Mouse (Mus musculus): ENCODE results near the gene Tekt5. TPM values are rescaled to one million over a fixed set of nuclear protein-coding genes. Genes with fewer than 3 reads are reported as not detected.

Tekt5 gene
- total and polyA plus RNA-seq, 2 experiments from 2014 or later = 0.45 TPM; not detected in 1

DNA sequence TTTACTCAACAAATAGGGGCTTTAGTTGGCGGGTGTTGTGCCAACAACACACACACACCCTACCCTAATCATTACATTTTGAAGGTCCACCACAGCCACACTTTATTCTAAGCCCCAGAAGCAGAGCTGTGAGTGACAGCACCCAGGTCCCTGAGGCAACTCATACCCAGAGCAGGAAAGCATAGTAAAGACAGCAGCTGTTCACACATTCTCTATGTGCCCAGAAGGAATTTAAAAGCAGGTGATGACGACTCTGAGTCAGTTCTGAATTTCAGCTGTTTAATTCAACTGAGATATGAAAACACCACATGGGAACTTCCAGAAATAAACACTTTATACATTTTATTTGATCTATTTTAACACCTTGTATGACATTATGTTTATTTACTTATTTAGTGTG is 15.8 kb downstream of the Tekt5 start:
- Histone ChIP-seq H3K4me3 (ENCODE audit: low read depth, low read length) (no peak overlapping the region), H3K36me3 (replicated peaks; ENCODE audit: control insufficient read depth, insufficient read depth, low read length) (no peaks in the 10 kb centered on the region), H3K27ac (ENCODE audit: low read depth) (no peak overlapping the region), H3K9ac (replicated peaks; ENCODE audit: low read depth, low read length) (no peak overlapping the region), H3K4me1 (ENCODE audit: control insufficient read depth, insufficient read depth) (peaks cover 6% of the 10 kb centered on the region; the same call in 1 of the 2 replicates), H3K4me2 (ENCODE audit: low read depth, low read length) (no peak overlapping the region), H3K9me3 (replicated peaks; ENCODE audit: control insufficient read depth, low read length) (no peaks in the 10 kb centered on the region), H3K27me3 (ENCODE audit: control insufficient read depth, insufficient read depth, low read length) (no peaks in the 10 kb centered on the region)
- no peak for DNase-seq (ENCODE audit: low spot score)
- ATAC-seq (ENCODE audit: insufficient read depth, low read depth) = no peak
- 50% methylated on average over 2 of the region's 2 CpGs for whole genome bisulfite sequencing
- no peak for TF ChIP-seq CTCF (IDR thresholded peaks at IDR 0.05; ENCODE audit: low read depth)
- no peak for TF ChIP-seq EP300 (IDR thresholded peaks at IDR 0.05; ENCODE audit: low read depth)

DNA sequence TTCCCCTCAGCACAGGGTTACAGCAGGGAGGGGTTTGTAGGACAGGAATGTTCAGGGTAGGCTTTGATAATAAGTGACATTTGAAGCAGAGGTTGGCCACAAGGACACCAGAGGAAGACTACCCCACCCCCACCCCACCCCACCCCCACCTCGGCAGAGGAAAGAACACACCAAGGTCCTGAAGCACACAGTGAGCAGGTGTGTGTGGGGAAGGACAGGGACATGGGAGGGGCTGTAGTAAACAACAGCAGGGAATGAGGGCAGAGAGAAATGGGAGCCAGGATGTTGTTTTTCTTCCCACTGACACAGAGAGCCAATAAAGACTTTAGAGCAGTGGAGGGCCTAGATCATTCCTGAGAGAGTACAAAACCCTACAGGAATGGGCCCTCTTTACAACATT is 18.0 kb downstream of the Tekt5 start:
- no peak overlapping the region for H3K4me2 ChIP-seq (ENCODE audit: low read depth, low read length)
- H3K4me3 ChIP-seq (ENCODE audit: low read depth, low read length) = no peak overlapping the region
- no peaks in the 10 kb centered on the region for H3K9me3 ChIP-seq (replicated peaks; ENCODE audit: control insufficient read depth, low read length)
- H3K27me3 ChIP-seq (ENCODE audit: control insufficient read depth, insufficient read depth, low read length) = no peaks in the 10 kb centered on the region
- no peak overlapping the region for H3K27ac ChIP-seq (ENCODE audit: low read depth)
- DNase-seq (ENCODE audit: low spot score) (no peak), ATAC-seq (ENCODE audit: insufficient read depth, low read depth) (no peak)
- H3K36me3 ChIP-seq (replicated peaks; ENCODE audit: control insufficient read depth, insufficient read depth, low read length) = no peaks in the 10 kb centered on the region
- WGBS = 18% methylated on average over 1 of the region's 1 CpGs
- H3K4me1 ChIP-seq (ENCODE audit: control insufficient read depth, insufficient read depth) = no peaks in the 10 kb centered on the region
- no peak for TF ChIP-seq EP300 (IDR thresholded peaks at IDR 0.05; ENCODE audit: low read depth)
- TF ChIP-seq CTCF (IDR thresholded peaks at IDR 0.05; ENCODE audit: low read depth) = no peak
- H3K9ac ChIP-seq (replicated peaks; ENCODE audit: low read depth, low read length) = no peak overlapping the region

DNA sequence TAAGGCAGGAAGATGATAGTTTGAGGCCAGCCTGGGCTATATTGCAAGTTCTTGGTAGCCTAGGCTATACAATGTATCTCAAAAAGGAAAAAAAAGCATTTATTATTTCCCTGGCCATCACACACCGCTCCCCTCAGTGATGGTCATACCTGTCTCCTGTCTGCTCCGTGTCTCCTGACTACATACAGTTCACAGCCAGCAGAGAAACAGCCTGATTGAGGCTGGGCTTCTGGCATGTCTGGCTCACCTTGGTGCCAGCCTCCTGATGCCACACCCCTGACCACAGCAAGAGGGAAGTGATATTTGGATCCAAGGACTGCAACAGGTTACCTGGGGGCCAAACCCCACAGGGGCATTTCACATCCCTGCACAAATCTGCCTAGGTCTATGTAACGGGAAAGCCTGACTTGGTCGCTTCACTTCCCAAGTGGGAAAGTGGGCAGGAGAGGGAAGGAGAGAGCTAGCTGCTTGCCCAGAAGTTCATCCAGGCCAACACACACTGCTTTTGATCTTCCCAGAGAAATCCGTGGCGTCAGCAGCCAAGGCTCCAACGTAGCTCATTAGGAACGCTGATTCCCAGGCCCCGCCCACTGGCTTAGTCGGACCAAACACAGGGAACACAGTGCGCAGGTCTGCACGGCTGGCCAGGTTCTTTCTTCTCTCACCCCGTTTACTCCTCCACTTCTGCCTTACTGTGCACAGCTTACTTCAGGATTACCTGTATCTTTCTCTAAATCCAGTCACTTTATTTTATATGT is 20.9 kb downstream of the Tekt5 start:
- Histone ChIP-seq H3K27ac (ENCODE audit: low read depth) (no peak overlapping the region), H3K4me3 (ENCODE audit: low read depth, low read length) (no peak overlapping the region), H3K9me3 (replicated peaks; ENCODE audit: control insufficient read depth, low read length) (no peaks in the 10 kb centered on the region), H3K4me2 (ENCODE audit: low read depth, low read length) (peak overlapping the region; percentile 43), H3K9ac (replicated peaks; ENCODE audit: low read depth, low read length) (no peak overlapping the region), H3K27me3 (ENCODE audit: control insufficient read depth, insufficient read depth, low read length) (no peaks in the 10 kb centered on the region), H3K36me3 (replicated peaks; ENCODE audit: control insufficient read depth, insufficient read depth, low read length) (no peaks in the 10 kb centered on the region), H3K4me1 (ENCODE audit: control insufficient read depth, insufficient read depth) (peaks cover 3% of the 10 kb centered on the region; the same call in 1 of the 2 replicates)
- peak; percentile 44; the same call in 1 of the 2 replicates for ATAC-seq (ENCODE audit: insufficient read depth, low read depth)
- 27% methylated on average over 13 of the region's 13 CpGs for WGBS
- TF ChIP-seq CTCF (IDR thresholded peaks at IDR 0.05; ENCODE audit: low read depth) (no peak), EP300 (IDR thresholded peaks at IDR 0.05; ENCODE audit: low read depth) (no peak)
- DNase-seq (ENCODE audit: low spot score) = peak; percentile 59

DNA sequence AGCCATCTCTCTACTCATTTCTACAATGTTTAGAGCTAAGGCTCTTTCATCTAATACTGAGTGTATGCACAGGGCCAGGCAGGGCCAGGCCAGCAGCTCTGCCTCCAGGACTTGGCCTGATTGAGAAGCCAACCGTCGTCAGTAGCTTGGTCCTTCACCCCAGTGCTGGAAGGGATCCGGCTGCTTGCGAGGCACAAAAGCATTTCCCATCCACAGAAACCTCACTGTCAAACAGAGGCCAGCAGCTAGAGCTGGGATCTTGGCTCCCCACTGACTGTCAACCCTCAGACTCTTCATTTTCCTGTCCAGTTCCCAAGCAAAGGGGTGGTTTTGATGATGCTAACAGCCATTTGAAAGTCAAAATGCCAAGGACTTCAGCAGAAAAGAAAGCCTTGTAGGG is 22.9 kb downstream of the Tekt5 start:
- no peak for DNase-seq (ENCODE audit: low spot score)
- Histone ChIP-seq H3K9ac (replicated peaks; ENCODE audit: low read depth, low read length) (no peak overlapping the region), H3K9me3 (replicated peaks; ENCODE audit: control insufficient read depth, low read length) (no peaks in the 10 kb centered on the region), H3K4me1 (ENCODE audit: control insufficient read depth, insufficient read depth) (peaks cover 3% of the 10 kb centered on the region; the same call in 1 of the 2 replicates), H3K36me3 (replicated peaks; ENCODE audit: control insufficient read depth, insufficient read depth, low read length) (no peaks in the 10 kb centered on the region), H3K27me3 (ENCODE audit: control insufficient read depth, insufficient read depth, low read length) (no peaks in the 10 kb centered on the region), H3K4me2 (ENCODE audit: low read depth, low read length) (no peak overlapping the region), H3K4me3 (ENCODE audit: low read depth, low read length) (no peak overlapping the region), H3K27ac (ENCODE audit: low read depth) (no peak overlapping the region)
- TF ChIP-seq CTCF (IDR thresholded peaks at IDR 0.05; ENCODE audit: low read depth) (no peak), EP300 (IDR thresholded peaks at IDR 0.05; ENCODE audit: low read depth) (no peak)
- 63% methylated on average over 4 of the region's 4 CpGs for WGBS
- no peak for ATAC-seq (ENCODE audit: insufficient read depth, low read depth)

DNA sequence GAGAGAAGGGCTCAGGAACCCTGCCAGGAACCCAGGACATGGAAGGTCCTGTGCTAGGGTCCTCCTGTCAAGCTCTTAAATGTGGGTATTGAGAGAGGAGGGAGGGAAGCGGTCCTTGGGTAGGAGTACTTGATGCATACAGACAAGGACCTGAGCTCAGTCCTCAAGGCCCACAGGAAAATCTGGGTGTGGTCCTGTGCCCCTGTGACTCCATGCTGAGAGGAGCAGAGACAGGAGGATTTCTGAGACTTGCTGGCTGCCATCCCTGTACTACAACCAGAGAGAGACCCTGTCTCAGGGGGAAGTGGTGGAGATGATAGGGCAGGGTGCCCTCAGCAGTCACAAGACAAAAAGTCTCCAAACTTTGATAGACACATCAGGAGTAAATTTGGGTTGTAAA is 25.3 kb downstream of the Tekt5 start:
- H3K4me1 ChIP-seq (ENCODE audit: control insufficient read depth, insufficient read depth) = peaks cover 6% of the 10 kb centered on the region; the same call in 1 of the 2 replicates
- H3K4me2 ChIP-seq (ENCODE audit: low read depth, low read length) = no peak overlapping the region
- no peak overlapping the region for H3K9ac ChIP-seq (replicated peaks; ENCODE audit: low read depth, low read length)
- TF ChIP-seq CTCF (IDR thresholded peaks at IDR 0.05; ENCODE audit: low read depth) = no peak
- TF ChIP-seq EP300 (IDR thresholded peaks at IDR 0.05; ENCODE audit: low read depth) = no peak
- H3K27ac ChIP-seq (ENCODE audit: low read depth) = no peak overlapping the region
- 88% methylated on average over 1 of the region's 1 CpGs for WGBS
- no peaks in the 10 kb centered on the region for H3K27me3 ChIP-seq (ENCODE audit: control insufficient read depth, insufficient read depth, low read length)
- H3K4me3 ChIP-seq (ENCODE audit: low read depth, low read length) = no peak overlapping the region
- no peaks in the 10 kb centered on the region for H3K9me3 ChIP-seq (replicated peaks; ENCODE audit: control insufficient read depth, low read length)
- DNase-seq (ENCODE audit: low spot score) (no peak), ATAC-seq (ENCODE audit: insufficient read depth, low read depth) (no peak)
- no peaks in the 10 kb centered on the region for H3K36me3 ChIP-seq (replicated peaks; ENCODE audit: control insufficient read depth, insufficient read depth, low read length)

Measured in heart, postnatal 0 days (tissue).